Mouse (Mus musculus): ENCODE results near the gene Slc6a11. TPM values are rescaled to one million over a fixed set of nuclear protein-coding genes. Genes with fewer than 3 reads are reported as not detected.

The Slc6a11 gene
- polyA plus RNA-seq, 1 experiment from 2014 or later, result 1.2 TPM

GRCm38 (mm10) chr6:114142480-114142879 lies 11.4 kb downstream of the Slc6a11 start:
- Histone ChIP-seq H3K27ac (no peak overlapping the region), H3K36me3 (replicated peaks) (no peaks in the 10 kb centered on the region), H3K27me3 (no peaks in the 10 kb centered on the region), H3K9ac (no peak overlapping the region), H3K4me1 (peaks cover 15% of the 10 kb centered on the region), H3K4me3 (replicated peaks) (no peak overlapping the region), H3K9me3 (no peaks in the 10 kb centered on the region), H3K4me2 (no peak overlapping the region)
- ATAC-seq (ENCODE audit: low FRiP score), result no peak
- WGBS, result 90% methylated on average over 11 of the region's 11 CpGs

GRCm38 (mm10) chr6:114143544-114143943 lies 12.5 kb downstream of the Slc6a11 start:
- no peak overlapping the region for H3K27ac ChIP-seq
- WGBS, result 34% methylated on average over 2 of the region's 2 CpGs
- no peak overlapping the region for H3K9ac ChIP-seq
- H3K9me3 ChIP-seq, result no peaks in the 10 kb centered on the region
- peaks cover 15% of the 10 kb centered on the region for H3K4me1 ChIP-seq
- no peak for ATAC-seq (ENCODE audit: low FRiP score)
- H3K4me2 ChIP-seq, result no peak overlapping the region
- no peak overlapping the region for H3K4me3 ChIP-seq (replicated peaks)
- no peaks in the 10 kb centered on the region for H3K36me3 ChIP-seq (replicated peaks)
- no peaks in the 10 kb centered on the region for H3K27me3 ChIP-seq

- 51% methylated on average over 6 of the region's 6 CpGs for WGBS
- Histone ChIP-seq H3K27me3 (no peaks in the 10 kb centered on the region), H3K27ac (no peak overlapping the region)
These were observed 13.5 kb downstream of the Slc6a11 start for GRCm38 (mm10) chr6:114144447-114145105.

GRCm38 (mm10) chr6:114145650-114146329 lies 14.7 kb downstream of the Slc6a11 start:
- Histone ChIP-seq H3K27ac (no peak overlapping the region), H3K9me3 (no peaks in the 10 kb centered on the region), H3K4me3 (replicated peaks) (no peak overlapping the region), H3K27me3 (no peaks in the 10 kb centered on the region), H3K9ac (no peak overlapping the region), H3K36me3 (replicated peaks) (no peaks in the 10 kb centered on the region), H3K4me1 (peaks cover 15% of the 10 kb centered on the region), H3K4me2 (no peak overlapping the region)
- ATAC-seq (ENCODE audit: low FRiP score), result no peak
- 85% methylated on average over 6 of the region's 6 CpGs for WGBS

More at GRCm38 (mm10) chr6:114144447-114145105, 13.5 kb downstream of the Slc6a11 start:
- Histone ChIP-seq H3K36me3 (replicated peaks) (no peaks in the 10 kb centered on the region), H3K9ac (no peak overlapping the region), H3K4me3 (replicated peaks) (no peak overlapping the region), H3K4me2 (no peak overlapping the region), H3K9me3 (no peaks in the 10 kb centered on the region), H3K4me1 (peaks cover 15% of the 10 kb centered on the region)
- no peak for ATAC-seq (ENCODE audit: low FRiP score)

DNA sequence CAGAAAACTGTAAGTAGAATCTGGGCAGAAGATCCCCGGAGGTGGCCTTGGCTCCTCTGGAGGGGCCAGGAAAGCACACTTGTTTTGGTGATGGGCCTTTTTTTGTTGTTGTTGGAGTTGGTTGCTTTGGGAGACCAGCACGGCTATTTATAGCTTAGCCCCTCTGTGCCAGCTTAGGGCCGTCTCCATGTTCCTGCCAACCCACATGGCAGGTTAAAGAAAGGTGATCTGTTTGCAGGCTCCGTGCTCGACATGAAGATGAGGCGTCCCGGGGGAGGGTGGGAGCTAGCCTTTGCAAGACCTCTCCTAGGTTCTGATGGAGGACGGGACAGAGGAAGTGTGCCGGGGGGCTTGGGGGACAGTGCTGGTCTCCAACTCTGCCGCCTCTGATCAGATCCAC lies 24.7 kb downstream of the Slc6a11 start:
- no peaks in the 10 kb centered on the region for H3K9me3 ChIP-seq
- no peaks in the 10 kb centered on the region for H3K36me3 ChIP-seq (replicated peaks)
- H3K4me3 ChIP-seq (replicated peaks), result no peak overlapping the region
- H3K4me2 ChIP-seq, result no peak overlapping the region
- no peaks in the 10 kb centered on the region for H3K27me3 ChIP-seq
- 90% methylated on average over 10 of the region's 10 CpGs for WGBS
- no peaks in the 10 kb centered on the region for H3K4me1 ChIP-seq
- ATAC-seq (ENCODE audit: low FRiP score), result no peak
- no peak overlapping the region for H3K9ac ChIP-seq
- H3K27ac ChIP-seq, result no peak overlapping the region

DNA sequence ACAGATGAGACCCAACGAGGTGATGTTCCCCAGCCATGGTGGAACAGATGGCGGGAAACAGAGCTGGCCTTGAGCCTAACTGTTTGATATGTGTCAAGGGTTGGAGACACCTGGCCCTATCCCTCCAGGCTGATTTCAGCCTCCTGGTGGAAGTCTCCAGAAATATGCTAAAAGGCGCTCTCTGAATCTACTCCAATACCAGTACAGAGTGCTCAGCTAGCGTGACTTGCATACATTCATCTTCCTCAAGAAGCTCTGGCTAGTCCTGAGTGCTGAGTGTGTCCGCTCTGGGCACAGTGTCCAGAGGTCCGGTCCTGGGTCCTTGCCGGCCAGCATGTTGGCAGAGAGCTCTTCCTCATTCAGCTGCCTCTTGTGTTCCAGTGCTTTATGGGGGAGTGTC lies 27.8 kb downstream of the Slc6a11 start:
- Histone ChIP-seq H3K36me3 (replicated peaks) (no peaks in the 10 kb centered on the region), H3K4me1 (no peaks in the 10 kb centered on the region), H3K9ac (no peak overlapping the region), H3K9me3 (no peaks in the 10 kb centered on the region), H3K4me2 (no peak overlapping the region), H3K4me3 (replicated peaks) (no peak overlapping the region), H3K27me3 (0 out of 2 replicates have a peak, but pooled peaks cover 4% of the 10 kb centered on the region), H3K27ac (no peak overlapping the region)
- no peak for ATAC-seq (ENCODE audit: low FRiP score)
- 81% methylated on average over 7 of the region's 7 CpGs for WGBS

GRCm38 (mm10) chr6:114160732-114161131 lies 29.7 kb downstream of the Slc6a11 start:
- 62% methylated on average over 8 of the region's 8 CpGs for WGBS
- no peaks in the 10 kb centered on the region for H3K4me1 ChIP-seq
- H3K27me3 ChIP-seq, result 0 out of 2 replicates have a peak, but pooled peaks cover 4% of the 10 kb centered on the region

DNA sequence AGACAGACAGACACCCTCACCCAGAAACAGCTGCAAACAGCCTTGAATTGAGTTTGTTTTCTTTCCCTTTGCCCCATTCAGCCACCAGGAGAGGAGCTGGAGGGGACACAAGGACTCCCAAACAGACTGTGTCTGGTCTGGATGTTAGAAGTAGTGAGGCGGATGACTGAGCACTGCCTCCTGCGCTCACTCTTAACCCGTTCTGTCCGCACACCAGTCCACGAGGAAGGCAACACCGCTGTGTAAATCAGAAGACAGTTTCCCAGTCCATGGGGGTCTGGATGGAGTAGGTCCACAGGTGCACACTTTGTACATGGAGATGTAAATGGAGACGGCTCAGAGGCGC lies 43.0 kb downstream of the Slc6a11 start:
- Histone ChIP-seq H3K36me3 (replicated peaks) (no peaks in the 10 kb centered on the region), H3K4me3 (replicated peaks) (no peak overlapping the region), H3K27ac (0 out of 2 replicates have a peak overlapping the region, but pooled peaks have one; percentile 53), H3K9ac (no peak overlapping the region), H3K4me1 (peaks cover 19% of the 10 kb centered on the region), H3K9me3 (no peaks in the 10 kb centered on the region), H3K27me3 (peaks cover 50% of the 10 kb centered on the region), H3K4me2 (peak overlapping the region; percentile 47)
- 1% methylated on average over 8 of the region's 8 CpGs for WGBS
- no peak for ATAC-seq (ENCODE audit: low FRiP score)

More at GRCm38 (mm10) chr6:114160732-114161131, 29.7 kb downstream of the Slc6a11 start:
- Histone ChIP-seq H3K9ac (no peak overlapping the region), H3K36me3 (replicated peaks) (no peaks in the 10 kb centered on the region), H3K4me2 (no peak overlapping the region), H3K27ac (no peak overlapping the region), H3K4me3 (replicated peaks) (no peak overlapping the region), H3K9me3 (no peaks in the 10 kb centered on the region)
- no peak for ATAC-seq (ENCODE audit: low FRiP score)

DNA sequence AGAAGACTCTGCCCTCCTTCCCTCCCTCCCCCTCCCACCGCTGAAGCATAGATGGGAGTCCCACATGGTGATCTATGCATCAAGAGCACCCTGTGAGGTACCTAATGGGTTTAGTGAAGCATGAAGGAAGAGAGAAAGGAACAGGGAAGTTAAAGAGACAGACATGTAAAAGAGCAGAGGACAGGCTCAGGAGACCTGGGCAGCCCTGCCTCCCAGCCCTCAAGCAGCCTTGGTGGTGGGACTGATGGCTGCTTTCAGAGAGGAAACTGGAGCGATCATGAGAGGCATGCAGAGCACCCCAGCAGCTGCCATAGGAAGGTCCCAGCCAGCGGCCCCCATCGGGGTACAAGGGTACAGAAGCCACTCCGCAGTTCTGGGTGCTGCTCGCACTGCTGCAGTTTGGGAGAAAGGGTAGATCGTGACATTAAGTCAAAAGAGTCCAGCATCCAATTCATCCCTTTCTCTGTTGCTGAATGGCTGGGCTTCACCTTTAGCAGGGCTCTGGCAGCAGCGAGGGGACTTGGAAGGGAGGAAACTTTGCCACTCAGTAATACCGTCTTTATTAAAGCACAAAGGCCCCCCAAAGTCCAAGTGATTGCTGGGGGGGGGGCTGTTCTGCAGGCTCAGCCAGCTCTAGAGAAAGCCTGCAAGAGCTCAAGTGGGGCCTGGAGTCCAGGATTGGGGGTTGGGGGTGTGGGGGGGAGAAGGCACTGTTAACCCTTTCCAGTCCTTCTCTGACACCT lies 43.5 kb downstream of the Slc6a11 start:
- H3K27me3 ChIP-seq, result peaks cover 52% of the 10 kb centered on the region
- no peak overlapping the region for H3K27ac ChIP-seq
- H3K4me2 ChIP-seq, result peak overlapping the region; percentile 47
- H3K9me3 ChIP-seq, result no peaks in the 10 kb centered on the region
- WGBS, result 3% methylated on average over 9 of the region's 9 CpGs
- H3K4me1 ChIP-seq, result peaks cover 19% of the 10 kb centered on the region
- peak; percentile 68; the same call in 1 of the 2 replicates for ATAC-seq (ENCODE audit: low FRiP score)
- H3K36me3 ChIP-seq (replicated peaks), result no peaks in the 10 kb centered on the region
- H3K9ac ChIP-seq, result no peak overlapping the region
- no peak overlapping the region for H3K4me3 ChIP-seq (replicated peaks)

DNA sequence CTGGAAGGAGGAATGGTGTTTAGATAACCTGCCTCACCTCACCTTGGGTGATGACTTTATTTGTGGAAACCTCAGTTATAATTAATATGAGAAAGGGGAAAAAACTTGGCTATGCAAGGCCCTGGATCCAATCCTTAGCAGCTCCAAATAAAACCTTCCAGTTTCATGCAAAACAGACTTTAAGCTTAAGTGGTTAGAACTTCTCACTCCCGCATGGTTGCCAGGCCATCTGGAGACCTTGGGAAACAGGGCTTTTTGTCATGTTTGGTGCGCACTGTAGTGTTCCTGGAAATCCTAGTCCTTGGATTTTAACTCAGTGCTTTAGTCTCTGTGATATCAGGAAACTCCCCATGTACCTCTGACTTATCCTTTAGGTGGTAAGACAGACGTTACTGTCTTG lies 47.1 kb downstream of the Slc6a11 start:
- Histone ChIP-seq H3K4me2 (no peak overlapping the region), H3K9me3 (no peaks in the 10 kb centered on the region), H3K27ac (no peak overlapping the region), H3K36me3 (replicated peaks) (no peaks in the 10 kb centered on the region), H3K4me3 (replicated peaks) (no peak overlapping the region), H3K27me3 (peaks cover 61% of the 10 kb centered on the region), H3K9ac (no peak overlapping the region), H3K4me1 (peaks cover 22% of the 10 kb centered on the region)
- no peak for ATAC-seq (ENCODE audit: low FRiP score)
- WGBS, result 86% methylated on average over 3 of the region's 3 CpGs

- Histone ChIP-seq H3K9ac (no peak overlapping the region), H3K36me3 (replicated peaks) (no peaks in the 10 kb centered on the region), H3K27me3 (peaks cover 46% of the 10 kb centered on the region), H3K4me2 (no peak overlapping the region), H3K4me3 (replicated peaks) (no peak overlapping the region), H3K9me3 (no peaks in the 10 kb centered on the region), H3K4me1 (peaks cover 3% of the 10 kb centered on the region; the same call in 1 of the 2 replicates), H3K27ac (no peak overlapping the region)
- ATAC-seq (ENCODE audit: low FRiP score), result no peak
- WGBS, result 29% methylated on average over 7 of the region's 7 CpGs
These were observed 51.5 kb downstream of the Slc6a11 start for GRCm38 (mm10) chr6:114182366-114183179.

- no peaks in the 10 kb centered on the region for H3K36me3 ChIP-seq (replicated peaks)
- H3K4me1 ChIP-seq, result peaks cover 5% of the 10 kb centered on the region
- H3K4me2 ChIP-seq, result no peak overlapping the region
- no peak overlapping the region for H3K4me3 ChIP-seq (replicated peaks)
- ATAC-seq (ENCODE audit: low FRiP score), result no peak
- H3K9ac ChIP-seq, result no peak overlapping the region
- peaks cover 44% of the 10 kb centered on the region for H3K27me3 ChIP-seq
- 53% methylated on average over 4 of the region's 4 CpGs for WGBS
- H3K9me3 ChIP-seq, result no peaks in the 10 kb centered on the region
- no peak overlapping the region for H3K27ac ChIP-seq
These were observed 56.1 kb downstream of the Slc6a11 start for GRCm38 (mm10) chr6:114187121-114187520.

All from forebrain, embryonic 12.5 days (tissue).